Mouse (Mus musculus) testis, adult 2 months (tissue): ENCODE results near the gene Cox8b.

Experiments
- CTCF ChIP-seq: fragments of 200-500 bp; IDR thresholded peaks from 2 replicates; pipeline ENCODE4 v1.5.1; 2012; ENCODE audit warnings: low read depth, mild to moderate bottlenecking, inconsistent platforms, low read length, moderate library complexity; ENCODE audit not compliant: control insufficient read depth, insufficient read depth, insufficient replicate concordance
- POLR2A ChIP-seq: fragments of 200-500 bp; IDR thresholded peaks from 2 replicates; pipeline ENCODE4 v1.6.1; 2012; ENCODE audit warnings: low read depth, mild to moderate bottlenecking, inconsistent platforms, low read length, moderate library complexity; ENCODE audit not compliant: control insufficient read depth

GRCm38 (mm10) chr7:140905642-140906081 is 5.4 kb upstream of the Cox8b start:
- no peak for TF ChIP-seq CTCF
- TF ChIP-seq POLR2A, result no peak
